Mouse (Mus musculus): Measurements from ENCODE around the gene Lin28b.

DNA sequence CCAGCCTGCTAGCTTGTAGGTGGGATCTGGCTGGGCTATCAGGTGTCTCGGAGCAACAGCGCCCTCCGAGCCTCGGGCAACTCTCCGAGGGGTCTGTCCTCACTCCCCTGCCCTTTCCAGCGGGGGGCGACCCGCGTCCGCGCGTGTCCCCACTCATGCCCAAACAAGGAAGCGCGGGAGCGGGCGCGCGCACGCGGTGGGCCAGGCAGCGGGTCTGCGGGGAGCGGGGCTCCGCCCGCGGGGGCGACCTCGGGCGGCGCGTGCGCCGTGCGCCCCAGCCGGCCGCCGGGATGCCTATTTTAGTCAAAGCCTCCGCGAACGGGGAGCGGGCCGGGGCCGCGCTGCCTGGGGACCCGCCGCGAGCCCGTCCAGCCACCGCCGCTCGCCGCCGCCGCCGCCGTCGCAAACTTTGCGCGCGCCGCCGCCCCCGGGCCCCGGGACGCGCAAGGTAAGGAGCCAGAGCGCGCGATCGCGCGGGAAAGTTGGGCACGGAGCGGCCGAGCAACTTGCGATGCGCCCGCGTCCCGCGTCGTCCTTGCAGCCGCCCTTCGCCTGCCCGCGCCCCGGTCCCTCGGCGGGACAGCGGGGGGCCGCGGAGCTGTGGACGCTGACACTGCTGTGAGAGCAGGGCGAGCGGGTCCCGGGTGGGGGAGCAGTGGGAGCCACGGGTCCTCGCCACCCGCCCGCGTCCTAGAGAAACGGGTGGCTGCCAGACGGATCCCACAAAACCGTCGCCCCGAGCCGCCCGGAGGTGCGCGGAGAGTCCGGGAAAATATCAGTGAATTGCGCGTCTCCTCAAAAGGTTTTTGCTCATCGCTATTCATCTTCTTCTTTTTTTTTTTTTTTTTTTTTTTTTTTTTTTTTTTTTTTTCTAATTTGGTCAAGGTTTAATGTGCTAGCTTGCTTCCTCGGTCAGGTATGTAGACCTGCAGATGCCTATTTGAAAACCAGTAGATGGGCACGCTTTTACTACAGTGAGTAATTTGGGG is 150.5 kb downstream of the Lin28b start, which contains the start of gene Bves:
- TF ChIP-seq CTCF (IDR thresholded peaks at IDR 0.05; ENCODE audit: extremely low read depth, insufficient read depth, insufficient read length, insufficient replicate concordance) = no peak
- TF ChIP-seq POLR2A (IDR thresholded peaks at IDR 0.05; ENCODE audit: low read depth, low read length) = no peak
